Mouse (Mus musculus) gastrocnemius, postnatal 36 days (tissue): ENCODE measurements around the gene Anxa3. TPM values are rescaled to one million over a fixed set of nuclear protein-coding genes. Genes with fewer than 3 reads are reported as not detected.

Experiments
- total RNA-seq, 2 experiments: library from RNA; stranded (reverse); gene quantifications; 2 replicates each; pipeline ENCODE4 v1.2.3; 2021

Anxa3 gene
- total RNA-seq, 2 experiments from 2014 or later = 13.2 to 13.3 TPM

Other genes with a start within 250 kb of the Anxa3 start
- 1 to 10 TPM; 8.5 to 9.9 TPM for gene Bmp2k, start 204.3 kb downstream of the Anxa3 start, total RNA-seq